Mouse (Mus musculus) retina, embryonic 14.5 days (tissue): ENCODE results near the gene Wfikkn1.

ENCODE experiments used
- DNase-seq: peaks from one replicate; pipeline ENCODE4 v3.0.0-alpha.2; 2015; ENCODE audit warnings: low spot score

Wfikkn1 gene

GRCm38 (mm10) chr17:25868601-25869191 lies 12.0 kb downstream of the Wfikkn1 start, which contains the start of gene Mcrip2:
Gene Mcrip2, minus strand, starts transcription at chr17:25868764.
- DNase-seq: peak; percentile 82

- peak; percentile 47 for DNase-seq
Measured at GRCm38 (mm10) chr17:25867836-25868600, 12.6 kb downstream of the Wfikkn1 start.

- no peak for DNase-seq
Measured at GRCm38 (mm10) chr17:25867509-25867835, 13.2 kb downstream of the Wfikkn1 start.

GRCm38 (mm10) chr17:25866172-25866571 lies 14.5 kb downstream of the Wfikkn1 start:
- DNase-seq: no peak

- no peak for DNase-seq
Measured at GRCm38 (mm10) chr17:25865288-25865687, 15.4 kb downstream of the Wfikkn1 start.

GRCm38 (mm10) chr17:25864311-25864710 lies 16.3 kb downstream of the Wfikkn1 start:
- no peak for DNase-seq

- no peak for DNase-seq
Measured at GRCm38 (mm10) chr17:25863681-25864080, 17.0 kb downstream of the Wfikkn1 start.

GRCm38 (mm10) chr17:25861704-25862612 lies 18.7 kb downstream of the Wfikkn1 start:
- DNase-seq: no peak

- DNase-seq: peak; percentile 93
Measured at GRCm38 (mm10) chr17:25860832-25861703, 19.6 kb downstream of the Wfikkn1 start, which contains the start of gene Wdr90. Gene Wdr90, minus strand, starts transcription at chr17:25861501.

- no peak for DNase-seq
Measured at GRCm38 (mm10) chr17:25860229-25860628, 20.4 kb downstream of the Wfikkn1 start.

GRCm38 (mm10) chr17:25844396-25844901 lies 36.2 kb downstream of the Wfikkn1 start, which contains the start of gene Rhot2:
Gene Rhot2, minus strand, starts transcription at chr17:25844851.
- peak; percentile 95 for DNase-seq

- DNase-seq: no peak
Measured at GRCm38 (mm10) chr17:25843636-25844395, 36.8 kb downstream of the Wfikkn1 start.

GRCm38 (mm10) chr17:25843122-25843521 lies 37.5 kb downstream of the Wfikkn1 start:
- no peak for DNase-seq

GRCm38 (mm10) chr17:25842509-25842908 lies 38.1 kb downstream of the Wfikkn1 start:
- DNase-seq: no peak

- DNase-seq: no peak
Measured at GRCm38 (mm10) chr17:25841117-25841880, 39.4 kb downstream of the Wfikkn1 start, which contains the start of gene Gm20683. Gene Gm20683, minus strand, starts transcription at chr17:25841763.

GRCm38 (mm10) chr17:25840519-25840918 lies 40.1 kb downstream of the Wfikkn1 start:
- no peak for DNase-seq

- DNase-seq: no peak
Measured at GRCm38 (mm10) chr17:25839455-25840235, 41.0 kb downstream of the Wfikkn1 start.

- DNase-seq: no peak
Measured at GRCm38 (mm10) chr17:25838904-25839303, 41.8 kb downstream of the Wfikkn1 start.

- DNase-seq: peak; percentile 43
Measured at GRCm38 (mm10) chr17:25837533-25837932, 43.1 kb downstream of the Wfikkn1 start.
